Mouse (Mus musculus) kidney, embryonic 16.5 days (tissue): Measurements from ENCODE around the gene Gm4303. TPM values are rescaled to one million over a fixed set of nuclear protein-coding genes. Genes with fewer than 3 reads are reported as not detected.
"Not testable (repeated sequence)": the region's sequence is repeated elsewhere in the genome, so short reads cannot be mapped to it uniquely, and the experiment has no call there.

Experiments
- ATAC-seq: fragments of 200-750 bp; cut with Nextera tagmentation; 2 replicates; pipeline ENCODE4 v1.8.0; 2017; ENCODE audit warnings: moderate TSS enrichment; ENCODE audit not compliant: low FRiP score, low TSS enrichment
- H3K27ac ChIP-seq: fragments of 300-500 bp; sonication (generic); 2 replicates; pipeline ENCODE4 v1.5.1; 2014; ENCODE audit warnings: low read length
- H3K27me3 ChIP-seq: fragments of 300-500 bp; sonication (generic); 2 replicates; pipeline ENCODE4 v1.6.1; 2014; ENCODE audit warnings: low read length, control low read depth, mixed read lengths; ENCODE audit not compliant: insufficient read depth
- H3K36me3 ChIP-seq: fragments of 300-500 bp; sonication (generic); 2 replicates; pipeline ENCODE4 v1.6.1; 2014; ENCODE audit warnings: low read length, control low read depth, mixed read lengths; ENCODE audit not compliant: insufficient read depth
- H3K4me1 ChIP-seq: fragments of 300-500 bp; sonication (generic); 2 replicates; pipeline ENCODE4 v1.6.1; 2014; ENCODE audit warnings: low read length, control low read depth, mixed read lengths; ENCODE audit not compliant: insufficient read depth
- H3K4me2 ChIP-seq: fragments of 300-500 bp; sonication (generic); replicated peaks from 2 replicates; pipeline ENCODE4 v1.6.1; 2014; ENCODE audit warnings: low read depth, low read length
- H3K4me3 ChIP-seq: fragments of 300-500 bp; sonication (generic); 2 replicates; pipeline ENCODE4 v1.5.1; 2014; ENCODE audit warnings: mild to moderate bottlenecking, low read length
- H3K9ac ChIP-seq: fragments of 300-500 bp; sonication (generic); replicated peaks from 2 replicates; pipeline ENCODE4 v1.6.1; 2014; ENCODE audit warnings: low read length
- H3K9me3 ChIP-seq: fragments of 300-500 bp; sonication (generic); 2 replicates; pipeline ENCODE4 v1.6.1; 2016; ENCODE audit warnings: low read length, control low read depth
- WGBS: fragments of 180-500 bp; shearing (Covaris S2); extraction: QIAGEN DNeasy Blood & Tissue Kit; methylation state at CpG from one replicate; pipeline ENCODE4 v1.1.7; 2014; 5-methylcytosine and 5-hydroxymethylcytosine counted together
- polyA plus RNA-seq: library from polyadenylated mRNA; unstranded; fragments of >200 nt; fragmentation: Nextera tagmentation; extraction: Ambion mirVana; gene quantifications from 2 replicates; pipeline ENCODE4 v1.2.1, GENCODE M21; 2015

Gm4303 gene
- polyA plus RNA-seq, result not detected in 2 replicates

DNA sequence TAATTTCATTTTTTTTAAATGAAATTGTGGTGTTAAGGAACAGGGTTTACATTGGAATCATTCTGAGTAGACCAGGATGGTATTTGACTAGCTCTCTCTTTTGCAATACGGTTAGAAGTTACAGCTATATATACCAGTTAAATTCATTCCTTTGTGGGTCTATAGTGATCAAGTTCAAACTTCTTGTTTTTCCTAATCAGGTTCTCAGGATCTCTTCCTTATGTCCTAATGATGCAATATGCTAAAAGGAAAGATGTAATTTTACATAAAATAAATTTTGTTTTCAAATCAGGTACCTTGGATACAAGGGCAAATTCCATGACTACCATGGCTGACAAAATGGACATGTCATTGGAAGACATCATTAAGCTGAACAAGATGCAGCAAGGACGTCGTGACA, at the start of gene Gm4303:
TSS of gene Gm4303 (plus strand) at position 301 of the 400 bp plus-strand sequence.
- not testable (repeated sequence) for H3K27me3 ChIP-seq, H3K27ac ChIP-seq, H3K4me2 ChIP-seq, H3K4me1 ChIP-seq, H3K9ac ChIP-seq, H3K9me3 ChIP-seq, H3K4me3 ChIP-seq, ATAC-seq, H3K36me3 ChIP-seq
- WGBS, result no CpG with 5 or more reads among the region's 3 CpGs

- H3K27me3 ChIP-seq, result no peaks in the 10 kb centered on the region
- no peaks in the 10 kb centered on the region for H3K9me3 ChIP-seq
- H3K36me3 ChIP-seq, result no peaks in the 10 kb centered on the region
- 84% methylated on average over 2 of the region's 2 CpGs for WGBS
- H3K4me2 ChIP-seq, result no peak overlapping the region
- H3K4me1 ChIP-seq, result no peaks in the 10 kb centered on the region
- ATAC-seq, result no peak
- no peak overlapping the region for H3K4me3 ChIP-seq
- H3K9ac ChIP-seq, result no peak overlapping the region
- no peak overlapping the region for H3K27ac ChIP-seq
Observed at GRCm38 (mm10) chr10:100296105-100296504, 49.7 kb upstream of the Gm4303 start.

DNA sequence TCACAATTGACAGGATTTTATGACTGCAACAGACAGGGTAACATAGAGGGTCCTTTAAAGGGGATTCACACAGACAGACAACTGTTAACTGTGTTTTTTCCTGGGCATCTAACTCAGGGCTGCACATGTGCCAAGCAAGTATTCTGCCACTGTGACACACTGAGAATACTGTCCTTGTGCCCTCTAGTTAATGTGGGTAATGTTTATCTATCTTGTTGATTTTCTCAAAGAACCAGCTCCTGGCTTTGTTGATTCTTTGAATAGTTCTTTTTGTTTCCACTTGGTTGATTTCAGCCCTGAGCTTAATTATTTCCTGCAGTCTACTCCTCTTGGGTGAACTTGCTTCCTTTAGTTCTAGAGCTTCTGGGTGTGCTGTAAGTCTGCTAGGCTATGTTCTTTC, 45.7 kb upstream of the Gm4303 start:
- not testable (repeated sequence) for H3K27me3 ChIP-seq, H3K4me2 ChIP-seq, H3K4me3 ChIP-seq, H3K9me3 ChIP-seq, H3K9ac ChIP-seq, H3K36me3 ChIP-seq, H3K27ac ChIP-seq, ATAC-seq, H3K4me1 ChIP-seq

DNA sequence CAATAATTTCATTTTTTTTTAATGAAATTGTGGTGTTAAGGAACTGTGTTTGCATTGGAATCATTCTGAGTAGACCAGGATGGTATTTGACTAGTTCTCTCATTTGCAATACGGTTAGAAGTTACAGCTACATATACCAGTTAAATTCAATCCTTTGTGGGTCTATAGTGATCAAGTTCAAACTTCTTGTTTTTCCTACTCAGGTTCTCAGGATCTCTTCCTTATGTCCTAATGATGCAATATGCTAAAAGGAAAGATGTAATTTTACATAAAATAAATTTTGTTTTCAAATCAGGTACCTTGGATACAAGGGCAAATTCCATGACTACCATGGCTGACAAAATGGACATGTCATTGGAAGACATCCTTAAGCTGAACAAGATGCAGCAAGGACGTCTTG, 10.4 kb upstream of the Gm4303 start, which contains the start of gene Gm4301:
TSS of gene Gm4301 (plus strand) at position 301 of the 400 bp plus-strand sequence.
- WGBS, result no CpG with 5 or more reads among the region's 2 CpGs
- not testable (repeated sequence) for H3K9ac ChIP-seq, H3K27ac ChIP-seq, H3K4me3 ChIP-seq, H3K9me3 ChIP-seq, H3K4me2 ChIP-seq, H3K27me3 ChIP-seq, H3K4me1 ChIP-seq, ATAC-seq, H3K36me3 ChIP-seq

GRCm38 (mm10) chr10:100340536-100340935, 5.2 kb upstream of the Gm4303 start, which contains the start of gene Gm4302:
Gm4302 (plus strand) TSS chr10:100340836.
- WGBS, result no CpG with 5 or more reads among the region's 3 CpGs
- H3K9ac ChIP-seq, H3K36me3 ChIP-seq, H3K4me2 ChIP-seq, H3K27me3 ChIP-seq, H3K27ac ChIP-seq, H3K4me3 ChIP-seq, H3K9me3 ChIP-seq, ATAC-seq, H3K4me1 ChIP-seq: not testable (repeated sequence)

GRCm38 (mm10) chr10:100350793-100351192, 5.0 kb downstream of the Gm4303 start, which contains the start of gene Gm4305:
Gm4305 (plus strand) TSS chr10:100351093.
- H3K27me3 ChIP-seq, H3K4me3 ChIP-seq, H3K9ac ChIP-seq, ATAC-seq, H3K9me3 ChIP-seq, H3K4me2 ChIP-seq, H3K27ac ChIP-seq, H3K36me3 ChIP-seq, H3K4me1 ChIP-seq: not testable (repeated sequence)
- WGBS, result no CpG with 5 or more reads among the region's 3 CpGs

DNA sequence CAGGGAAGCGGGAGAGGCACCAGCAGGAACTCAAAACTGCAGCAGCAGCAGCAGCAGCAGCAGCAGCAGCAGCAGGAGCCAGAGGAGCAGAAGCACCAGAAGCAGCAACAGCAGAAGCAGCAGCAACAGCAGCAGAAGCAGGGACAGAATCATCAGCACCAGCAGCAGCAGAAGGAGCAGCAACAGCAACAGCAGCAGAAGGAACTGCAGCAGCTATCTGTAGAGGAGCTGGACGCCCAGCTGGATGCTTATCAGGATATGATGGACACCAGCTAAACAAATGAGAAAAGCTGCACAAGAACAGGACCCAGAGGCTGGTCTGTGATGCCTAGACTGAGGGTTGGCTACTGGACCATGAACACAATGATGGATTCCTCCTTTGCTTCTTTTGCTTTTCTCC, 11.1 kb downstream of the Gm4303 start:
- not testable (repeated sequence) for H3K9ac ChIP-seq, H3K36me3 ChIP-seq, H3K4me3 ChIP-seq, H3K4me2 ChIP-seq, H3K4me1 ChIP-seq, H3K27ac ChIP-seq, H3K27me3 ChIP-seq, ATAC-seq, H3K9me3 ChIP-seq
- 58% methylated on average over 2 of the region's 2 CpGs for WGBS

GRCm38 (mm10) chr10:100361038-100361437, 15.3 kb downstream of the Gm4303 start, which contains the start of gene Gm4307:
Gm4307 (plus strand) TSS chr10:100361338.
- H3K4me1 ChIP-seq, H3K9me3 ChIP-seq, H3K9ac ChIP-seq, H3K4me3 ChIP-seq, ATAC-seq, H3K36me3 ChIP-seq, H3K27ac ChIP-seq, H3K27me3 ChIP-seq, H3K4me2 ChIP-seq: not testable (repeated sequence)
- WGBS, result no CpG with 5 or more reads among the region's 3 CpGs

GRCm38 (mm10) chr10:100382460-100382859, 36.7 kb downstream of the Gm4303 start, which contains the start of gene Gm4312:
Gm4312 (minus strand) TSS chr10:100382560.
- H3K4me3 ChIP-seq, ATAC-seq, H3K36me3 ChIP-seq, H3K27me3 ChIP-seq, H3K4me2 ChIP-seq, H3K4me1 ChIP-seq, H3K9ac ChIP-seq, H3K9me3 ChIP-seq, H3K27ac ChIP-seq: not testable (repeated sequence)
- WGBS, result no CpG with 5 or more reads among the region's 2 CpGs
